Mouse (Mus musculus) myocyte (in vitro differentiated cells): ENCODE results near the gene Usp7.

Experiments used
- MAX ChIP-seq: IDR thresholded peaks from one replicate; pipeline ENCODE4 v1.6.1; 2011; ENCODE audit warnings: low read depth, mild to moderate bottlenecking, control low read depth
- MYOD1 ChIP-seq, 3 experiments: IDR thresholded peaks; one replicate each; pipeline ENCODE4 v1.6.1; 2011; ENCODE audit warnings: control low read depth in 2 of 3, low read depth in 2 of 3, mild to moderate bottlenecking in 2 of 3, moderate library complexity in 1 of 3; ENCODE audit not compliant: insufficient read length in 2 of 3, control insufficient read depth in 1 of 3
- MYOG ChIP-seq, 3 experiments: IDR thresholded peaks; one replicate each; pipeline ENCODE4 v1.6.1; 2011; ENCODE audit warnings: control low read depth in 2 of 3, low read depth in 2 of 3, mild to moderate bottlenecking in 2 of 3; ENCODE audit not compliant: insufficient read length in 2 of 3, control insufficient read depth in 1 of 3, insufficient read depth in 1 of 3
- POLR2A ChIP-seq: IDR thresholded peaks from one replicate; pipeline ENCODE4 v1.6.1; 2011; ENCODE audit warnings: low read depth, mild to moderate bottlenecking, control low read depth, moderate library complexity; ENCODE audit not compliant: insufficient read length
- POLR2AphosphoS2 ChIP-seq: IDR thresholded peaks from one replicate; pipeline ENCODE4 v1.6.1; 2011; ENCODE audit warnings: low read depth, control low read depth; ENCODE audit not compliant: insufficient read length
- SRF ChIP-seq: IDR thresholded peaks from one replicate; pipeline ENCODE4 v1.6.1; 2011; ENCODE audit warnings: low read depth; ENCODE audit not compliant: control insufficient read depth, insufficient read length
- USF1 ChIP-seq: IDR thresholded peaks from one replicate; pipeline ENCODE4 v1.6.1; 2011; ENCODE audit warnings: low read depth, mild to moderate bottlenecking, control low read depth, moderate library complexity

GRCm38 (mm10) chr16:8699556-8699955 lies 92.6 kb downstream of the Usp7 start:
- no peak for TF ChIP-seq POLR2A
- TF ChIP-seq SRF, result no peak
- TF ChIP-seq MYOD1 (IDR thresholded peaks at IDR 0.05; ENCODE audit: control insufficient read depth in 1 of 3, insufficient read length in 2 of 3, low read depth in 2 of 3), result no peak
- TF ChIP-seq MYOG (IDR thresholded peaks at IDR 0.05; ENCODE audit: control insufficient read depth in 1 of 3, insufficient read depth in 1 of 3, insufficient read length in 2 of 3, low read depth in 2 of 3), result no peak
- TF ChIP-seq POLR2AphosphoS2, result no peak
- TF ChIP-seq MAX, result no peak
- no peak for TF ChIP-seq USF1
